Mouse (Mus musculus) adrenal gland, postnatal 4 days (tissue): Measurements from ENCODE around the gene 4931428L18Rik. TPM values are rescaled to one million over a fixed set of nuclear protein-coding genes. Genes with fewer than 3 reads are reported as not detected.

Experiments
- DNase-seq, 2 experiments: peaks; one replicate each; pipeline ENCODE4 v3.0.0; 2021 to 2022; ENCODE audit warnings: low spot score in 2 of 2, mixed read lengths in 2 of 2
- total RNA-seq, 2 experiments: library from RNA; stranded (reverse); gene quantifications; 2 replicates each; pipeline ENCODE4 v1.2.3; 2021

4931428L18Rik gene
- total RNA-seq, 2 experiments from 2014 or later, result not detected

DNA sequence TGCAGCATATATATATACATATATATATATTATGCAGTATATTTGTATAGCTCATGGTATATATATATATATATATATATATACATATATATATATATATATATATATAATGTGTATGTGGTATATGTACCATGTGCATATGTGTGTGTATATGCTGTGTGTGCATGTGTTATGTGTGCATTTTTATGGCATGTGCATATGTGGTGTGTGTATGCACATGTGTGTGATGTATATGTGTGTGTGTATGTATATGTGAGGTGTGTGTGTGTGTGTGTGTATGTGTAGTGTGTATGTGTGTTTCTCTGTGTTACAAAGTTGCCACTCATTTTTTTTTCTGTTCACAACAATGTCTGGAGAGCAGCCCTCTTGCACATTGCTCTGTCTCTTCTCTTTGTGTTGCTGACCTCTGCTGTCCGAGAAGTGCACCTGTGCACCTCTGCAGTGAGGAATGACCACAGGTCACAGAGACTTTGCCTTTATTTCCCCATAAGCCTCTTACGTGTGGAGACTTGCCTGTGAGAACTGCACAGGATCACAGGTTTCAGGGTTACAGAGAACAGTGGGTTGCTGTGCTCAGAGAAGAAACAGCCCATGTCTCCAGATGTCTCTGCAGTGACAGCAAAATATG, 69.6 kb downstream of the 4931428L18Rik start:
- DNase-seq, result no peak

DNA sequence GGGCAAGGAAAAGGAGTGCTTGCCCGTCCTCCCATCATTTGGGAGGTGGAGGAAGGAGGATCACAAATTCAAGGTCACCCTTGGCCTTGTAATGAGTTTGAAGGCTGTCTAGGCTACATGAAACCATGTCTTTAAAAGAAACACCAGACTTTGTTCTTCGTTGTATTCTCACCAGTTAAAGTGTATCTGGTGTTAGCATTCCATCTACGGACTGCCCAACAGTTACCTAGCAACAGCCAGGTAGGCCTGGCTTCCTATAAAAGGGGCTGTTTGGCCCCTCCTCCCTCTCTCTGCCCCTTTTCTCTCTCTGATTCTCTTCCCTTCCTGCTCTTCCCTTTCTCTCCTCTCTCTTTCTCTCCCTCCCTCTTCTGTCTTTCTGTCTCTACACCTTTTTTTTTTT, 71.9 kb downstream of the 4931428L18Rik start:
- DNase-seq, result no peak

- no peak for DNase-seq
These were observed 72.8 kb downstream of the 4931428L18Rik start for GRCm38 (mm10) chr1:31149671-31150070.

GRCm38 (mm10) chr1:31143571-31143970, 78.9 kb downstream of the 4931428L18Rik start:
- no peak for DNase-seq

DNA sequence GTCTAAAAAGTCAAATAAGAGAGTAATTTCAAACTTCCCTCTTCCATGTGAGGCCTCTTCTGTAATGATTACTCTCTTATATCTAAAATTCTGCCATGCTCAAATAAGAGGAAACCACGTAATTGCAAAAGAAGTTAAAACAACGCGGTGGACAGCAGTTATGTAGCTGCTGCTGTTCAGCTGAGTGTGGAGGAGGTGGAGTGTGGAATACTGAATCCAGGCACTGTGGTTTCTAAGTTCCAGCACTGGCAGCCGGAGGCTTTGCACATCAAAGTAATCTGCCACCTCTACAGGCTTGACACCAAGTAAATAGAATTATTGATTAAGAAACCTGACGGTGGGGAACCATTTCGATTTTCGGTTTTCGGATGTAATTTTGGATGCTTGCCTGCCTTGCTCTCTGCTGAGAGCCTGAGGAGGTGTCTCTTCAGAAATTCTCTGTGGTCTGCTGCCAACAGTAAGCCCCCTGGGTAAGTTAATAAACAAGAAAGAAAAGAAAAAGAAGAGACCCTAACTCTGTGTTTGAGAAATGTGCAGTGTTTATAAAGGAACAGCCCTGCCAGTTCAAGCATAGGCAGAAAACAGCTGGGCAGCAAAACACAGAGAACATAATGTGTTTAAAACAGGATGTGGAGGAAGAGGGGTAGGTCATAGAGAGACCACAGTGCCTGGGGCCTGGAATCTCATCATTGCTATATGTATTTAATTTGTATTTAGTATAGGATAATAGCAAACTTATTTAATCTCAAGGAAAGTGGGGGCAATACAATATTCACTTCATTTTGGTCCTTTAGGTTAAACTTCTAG, 80.0 kb downstream of the 4931428L18Rik start:
- no peak for DNase-seq

- no peak for DNase-seq
These were observed 84.1 kb downstream of the 4931428L18Rik start for GRCm38 (mm10) chr1:31138387-31138786.

DNA sequence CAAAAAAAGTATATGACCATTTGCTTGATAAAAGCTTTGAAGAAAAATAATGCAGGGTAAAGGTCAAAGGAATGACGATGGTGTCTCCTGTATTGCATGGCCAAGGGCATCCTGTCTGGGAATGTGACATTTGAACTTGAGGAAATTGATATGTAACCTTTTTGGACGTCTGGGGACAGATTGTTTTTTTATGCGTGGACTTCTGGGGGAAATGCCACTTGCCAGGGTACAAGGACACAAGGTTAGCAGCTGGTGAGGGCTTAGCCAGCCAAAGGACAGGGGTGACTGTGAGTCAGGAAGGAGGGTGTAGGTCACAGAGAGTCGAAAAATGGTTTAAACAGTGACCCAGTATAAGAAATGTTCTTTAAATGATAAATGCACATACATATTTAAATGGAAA, 109.0 kb downstream of the 4931428L18Rik start:
- DNase-seq, result no peak

GRCm38 (mm10) chr1:31107961-31108360, 114.5 kb downstream of the 4931428L18Rik start:
- DNase-seq, result no peak

DNA sequence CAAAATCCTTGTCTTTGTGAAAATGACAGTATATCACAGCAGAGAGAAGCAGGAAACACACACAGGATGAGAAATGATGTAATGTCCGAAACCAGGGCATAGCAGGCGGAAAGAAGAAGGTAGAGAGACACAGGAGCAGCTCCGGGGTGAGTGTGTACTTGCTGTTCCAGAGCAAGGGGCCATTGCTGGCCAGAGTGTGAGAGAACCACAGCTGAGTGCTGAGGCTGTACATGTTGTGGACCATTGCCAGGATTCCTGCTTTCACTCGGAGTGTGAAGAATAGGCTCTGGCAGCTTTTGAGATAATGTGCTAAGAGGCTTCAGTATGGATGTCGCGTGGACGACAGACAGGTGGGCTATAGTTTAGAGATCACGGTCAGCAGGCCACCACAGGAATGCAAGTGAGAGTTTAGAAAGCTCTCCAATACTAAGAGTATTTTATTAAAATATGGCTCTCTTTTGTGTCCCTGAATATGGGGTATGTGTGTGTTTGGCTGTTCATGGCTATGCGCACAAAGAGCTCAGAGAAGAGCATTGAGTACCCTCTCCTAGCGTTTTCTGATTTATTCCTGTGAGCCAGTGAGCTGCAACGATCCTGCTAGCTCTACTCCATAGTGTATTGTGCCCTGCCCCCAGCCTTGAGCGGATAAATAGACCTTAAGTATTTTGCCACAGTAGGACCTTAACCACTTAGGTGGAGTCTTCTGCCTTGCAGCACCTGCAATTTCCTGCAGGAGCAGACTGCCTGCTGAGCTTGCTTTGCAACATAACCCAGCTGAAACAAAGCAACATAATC, 119.4 kb downstream of the 4931428L18Rik start:
- no peak for DNase-seq

DNA sequence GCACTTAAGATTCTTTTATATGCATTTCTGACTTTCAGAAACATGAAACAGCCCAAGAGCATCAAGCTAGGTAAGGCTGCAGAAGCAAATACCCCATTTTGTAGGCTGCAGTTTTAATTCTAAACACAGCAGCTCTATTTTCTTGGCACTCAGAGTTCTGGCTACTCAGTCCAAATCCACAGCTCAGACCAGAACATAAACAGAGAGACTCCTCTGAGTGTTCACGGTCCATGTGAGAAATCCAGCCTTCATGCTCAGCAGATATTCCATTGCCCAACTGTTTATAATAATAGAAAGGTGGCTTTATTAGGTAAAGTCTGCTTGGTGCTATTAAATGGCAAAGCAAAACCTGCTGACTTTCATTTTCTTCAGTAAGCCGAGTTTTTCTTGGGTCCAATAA, 120.2 kb downstream of the 4931428L18Rik start:
- no peak for DNase-seq

DNA sequence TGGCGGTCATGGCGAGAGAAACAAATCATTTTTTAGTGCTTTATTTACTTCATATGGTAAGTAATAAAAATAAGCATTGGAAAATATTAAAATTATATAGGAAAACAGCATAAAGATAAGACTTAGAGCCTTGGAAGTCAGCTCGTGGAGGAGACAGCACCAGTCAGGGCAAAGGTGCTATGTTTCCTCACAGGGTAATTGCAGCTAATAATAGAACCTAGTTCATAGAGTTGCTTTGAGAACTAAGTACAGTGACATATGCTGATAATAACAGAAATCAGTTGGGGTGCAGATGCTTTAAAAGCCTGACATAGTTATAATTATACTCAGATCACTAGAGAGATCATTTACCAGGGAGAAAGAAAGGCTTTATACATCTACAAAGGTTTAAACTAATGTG, 125.3 kb downstream of the 4931428L18Rik start:
- DNase-seq, result no peak

DNA sequence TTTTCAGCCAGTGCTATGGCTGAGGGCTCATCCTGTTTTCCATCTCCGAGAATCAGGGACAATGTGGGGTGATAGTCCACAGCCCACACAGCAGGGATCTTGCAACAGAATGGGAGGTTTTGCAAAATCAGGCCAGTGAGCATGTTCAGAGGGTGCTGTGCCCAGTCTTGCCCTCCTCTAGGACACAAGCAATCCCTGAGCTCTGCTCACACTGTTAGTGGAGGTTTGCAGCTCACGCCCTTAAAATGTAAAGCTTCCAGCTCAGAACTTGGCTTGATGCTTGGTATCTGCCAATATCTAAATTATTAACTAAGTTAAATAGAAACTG, 126.1 kb downstream of the 4931428L18Rik start:
- DNase-seq, result no peak

- no peak for DNase-seq
These were observed 126.6 kb downstream of the 4931428L18Rik start for GRCm38 (mm10) chr1:31095706-31096465.

- DNase-seq, result no peak
These were observed 127.7 kb downstream of the 4931428L18Rik start for GRCm38 (mm10) chr1:31094792-31095191.

GRCm38 (mm10) chr1:31093939-31094338, 128.5 kb downstream of the 4931428L18Rik start:
- no peak for DNase-seq

DNA sequence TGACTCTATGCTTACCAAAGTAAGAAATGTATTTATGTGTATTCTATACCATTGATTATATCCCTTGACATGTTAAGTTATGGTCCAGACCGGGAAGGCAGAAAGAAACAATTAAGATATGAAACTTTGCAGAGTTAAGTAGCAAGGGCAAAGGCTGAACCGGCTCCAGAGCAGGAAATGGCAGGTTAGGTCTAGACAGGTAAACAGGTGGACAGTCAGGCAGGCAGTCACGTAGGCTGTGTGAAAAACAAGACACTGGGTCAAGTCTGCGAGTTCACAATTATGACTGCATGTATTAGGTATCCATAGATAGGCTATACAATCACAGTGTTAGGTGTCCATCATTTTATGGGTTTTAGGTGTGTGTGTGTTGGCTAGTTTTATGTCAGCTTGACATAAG, 133.8 kb downstream of the 4931428L18Rik start:
- no peak for DNase-seq

GRCm38 (mm10) chr1:31072523-31073370, 149.7 kb downstream of the 4931428L18Rik start:
- DNase-seq, result no peak

DNA sequence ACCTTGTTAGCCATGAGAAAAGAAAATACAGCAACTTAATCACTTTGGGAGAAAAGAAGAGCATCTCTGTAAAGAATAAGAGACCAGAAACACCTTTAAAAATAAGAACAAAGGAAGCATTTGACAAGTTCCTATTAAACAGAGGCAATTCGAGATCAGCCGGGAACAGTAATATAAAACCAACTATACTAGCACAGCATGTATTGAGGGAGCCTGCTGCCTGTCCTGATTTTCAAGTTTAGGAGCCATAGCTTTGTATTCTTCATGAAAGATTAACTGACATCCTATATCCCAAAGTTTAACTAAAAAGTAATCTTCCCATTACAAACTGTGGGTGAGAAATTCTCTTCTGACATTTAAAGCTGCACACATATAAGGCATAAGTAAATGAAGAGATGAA, 151.3 kb downstream of the 4931428L18Rik start:
- no peak for DNase-seq

DNA sequence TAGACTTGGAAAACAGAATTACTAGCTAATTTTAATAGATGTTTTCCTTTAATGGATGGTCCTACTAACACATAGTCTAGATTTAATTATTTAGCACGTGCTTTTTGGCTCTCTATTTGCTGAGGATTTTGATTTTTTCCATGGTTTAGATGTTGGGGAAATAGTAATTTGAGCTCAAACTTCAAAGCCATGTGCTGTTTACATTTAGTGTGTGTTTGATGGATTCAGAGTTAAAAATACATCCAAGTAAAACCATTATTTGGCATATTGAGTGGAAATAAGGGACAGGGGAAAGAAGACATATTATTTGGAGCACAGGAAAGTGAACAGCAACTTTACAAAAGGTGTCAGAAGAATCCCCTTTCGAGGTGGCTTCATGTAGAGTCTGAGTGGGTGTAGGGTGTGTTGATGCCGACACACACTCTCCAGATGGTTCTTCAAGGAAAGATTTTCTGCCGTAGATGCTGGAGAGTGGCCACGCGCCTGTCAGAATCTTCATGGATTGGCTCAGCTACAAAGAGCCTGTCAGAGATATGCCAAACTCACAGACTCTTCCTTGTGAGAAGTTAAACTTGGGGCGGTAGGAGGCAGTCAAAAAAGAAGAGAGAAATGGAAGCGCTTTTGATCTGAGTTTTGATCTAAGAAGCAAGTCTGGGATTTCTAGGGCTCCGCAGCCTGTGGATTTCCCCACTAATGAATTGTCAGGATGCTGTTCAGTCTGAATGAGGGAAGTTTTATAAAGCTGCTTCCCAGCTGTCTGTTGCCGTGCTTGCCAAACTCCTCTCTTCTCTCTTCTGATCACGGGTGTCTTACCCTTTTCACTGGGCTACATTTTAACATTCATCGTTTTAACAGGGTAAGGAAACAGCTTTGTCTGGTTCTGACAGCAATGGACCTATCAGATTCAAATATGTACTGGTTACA, 157.4 kb downstream of the 4931428L18Rik start:
- DNase-seq, result no peak
